Mouse (Mus musculus) ES-Bruce4 (cell line): Measurements from ENCODE around the gene Atp5e.

ENCODE experiments used
- CTCF ChIP-seq: IDR thresholded peaks from one replicate; pipeline ENCODE4 v1.8.1; 2011; ENCODE audit warnings: low read depth, low read length
- POLR2A ChIP-seq: IDR thresholded peaks from one replicate; pipeline ENCODE4 v1.8.1; 2011; ENCODE audit warnings: low read length; ENCODE audit not compliant: insufficient read depth

GRCm38 (mm10) chr2:174470786-174471405, 7.0 kb upstream of the Atp5e start:
- TF ChIP-seq CTCF (no peak), POLR2A (no peak)
